Mouse (Mus musculus): Measurements from ENCODE around the gene Gk2. TPM values are rescaled to one million over a fixed set of nuclear protein-coding genes. Genes with fewer than 3 reads are reported as not detected.

Gk2 gene
- polyA plus RNA-seq (2015; fragmentation: Nextera tagmentation; extraction: Ambion mirVana): not detected in 2 replicates

- no peak within 1 kb of the TSS for H3K4me2 ChIP-seq (ENCODE audit: low read depth, low read length)
- 88% methylated on average over 10 of the region's 10 CpGs for WGBS
- H3K36me3 ChIP-seq (ENCODE audit: control insufficient read depth, insufficient read depth): no peaks in the 10 kb centered on the region
- ATAC-seq (replicated peaks; ENCODE audit: extremely low read depth, insufficient read depth, low FRiP score): no peak
- H3K27ac ChIP-seq (ENCODE audit: low read length): no peak within 1 kb of the TSS
- no peaks in the 10 kb centered on the region for H3K27me3 ChIP-seq (ENCODE audit: control insufficient read depth, insufficient read depth, low read length)
- H3K9ac ChIP-seq (ENCODE audit: low read length): no peak within 1 kb of the TSS
- no peaks in the 10 kb centered on the region for H3K4me1 ChIP-seq (ENCODE audit: control insufficient read depth, insufficient read depth, low read length)
- H3K9me3 ChIP-seq (replicated peaks; ENCODE audit: control insufficient read depth, low read length): no peaks in the 10 kb centered on the region
- no peak within 1 kb of the TSS for H3K4me3 ChIP-seq (ENCODE audit: low read length)
Measured at GRCm38 (mm10) chr5:97456816-97457215, at the start of gene Gk2. Gk2 (minus strand) TSS chr5:97457021.

- H3K27me3 ChIP-seq (ENCODE audit: control insufficient read depth, insufficient read depth, low read length): no peaks in the 10 kb centered on the region
- no peak overlapping the region for H3K4me3 ChIP-seq (ENCODE audit: low read length)
- no peaks in the 10 kb centered on the region for H3K36me3 ChIP-seq (ENCODE audit: control insufficient read depth, insufficient read depth)
- H3K4me2 ChIP-seq (ENCODE audit: low read depth, low read length): no peak overlapping the region
- H3K4me1 ChIP-seq (ENCODE audit: control insufficient read depth, insufficient read depth, low read length): no peaks in the 10 kb centered on the region
- no peak overlapping the region for H3K27ac ChIP-seq (ENCODE audit: low read length)
- ATAC-seq (replicated peaks; ENCODE audit: extremely low read depth, insufficient read depth, low FRiP score): no peak
- H3K9ac ChIP-seq (ENCODE audit: low read length): no peak overlapping the region
- H3K9me3 ChIP-seq (replicated peaks; ENCODE audit: control insufficient read depth, low read length): no peaks in the 10 kb centered on the region
Measured at GRCm38 (mm10) chr5:97498041-97498440, 41.2 kb upstream of the Gk2 start.

- no peak for ATAC-seq (replicated peaks; ENCODE audit: extremely low read depth, insufficient read depth, low FRiP score)
- Histone ChIP-seq H3K9ac (ENCODE audit: low read length) (no peak overlapping the region), H3K27me3 (ENCODE audit: control insufficient read depth, insufficient read depth, low read length) (no peaks in the 10 kb centered on the region), H3K9me3 (replicated peaks; ENCODE audit: control insufficient read depth, low read length) (no peaks in the 10 kb centered on the region), H3K4me3 (ENCODE audit: low read length) (no peak overlapping the region), H3K36me3 (ENCODE audit: control insufficient read depth, insufficient read depth) (no peaks in the 10 kb centered on the region), H3K4me1 (ENCODE audit: control insufficient read depth, insufficient read depth, low read length) (no peaks in the 10 kb centered on the region), H3K27ac (ENCODE audit: low read length) (no peak overlapping the region), H3K4me2 (ENCODE audit: low read depth, low read length) (no peak overlapping the region)
- WGBS: 81% methylated on average over 5 of the region's 5 CpGs
Measured at GRCm38 (mm10) chr5:97495488-97496092, 38.8 kb upstream of the Gk2 start.

- Histone ChIP-seq H3K9me3 (replicated peaks; ENCODE audit: control insufficient read depth, low read length) (no peaks in the 10 kb centered on the region), H3K4me1 (ENCODE audit: control insufficient read depth, insufficient read depth, low read length) (no peaks in the 10 kb centered on the region), H3K36me3 (ENCODE audit: control insufficient read depth, insufficient read depth) (no peaks in the 10 kb centered on the region), H3K9ac (ENCODE audit: low read length) (no peak overlapping the region), H3K4me2 (ENCODE audit: low read depth, low read length) (no peak overlapping the region), H3K27me3 (ENCODE audit: control insufficient read depth, insufficient read depth, low read length) (no peaks in the 10 kb centered on the region), H3K4me3 (ENCODE audit: low read length) (no peak overlapping the region), H3K27ac (ENCODE audit: low read length) (no peak overlapping the region)
- no peak for ATAC-seq (replicated peaks; ENCODE audit: extremely low read depth, insufficient read depth, low FRiP score)
- WGBS: 83% methylated on average over 5 of the region's 5 CpGs
Measured at GRCm38 (mm10) chr5:97493421-97493820, 36.6 kb upstream of the Gk2 start.

- ATAC-seq (replicated peaks; ENCODE audit: extremely low read depth, insufficient read depth, low FRiP score): no peak
- Histone ChIP-seq H3K27ac (ENCODE audit: low read length) (no peak overlapping the region), H3K9ac (ENCODE audit: low read length) (no peak overlapping the region), H3K4me2 (ENCODE audit: low read depth, low read length) (no peak overlapping the region), H3K27me3 (ENCODE audit: control insufficient read depth, insufficient read depth, low read length) (no peaks in the 10 kb centered on the region), H3K4me3 (ENCODE audit: low read length) (no peak overlapping the region), H3K4me1 (ENCODE audit: control insufficient read depth, insufficient read depth, low read length) (no peaks in the 10 kb centered on the region), H3K9me3 (replicated peaks; ENCODE audit: control insufficient read depth, low read length) (no peaks in the 10 kb centered on the region; the same call in 1 of the 2 replicates), H3K36me3 (ENCODE audit: control insufficient read depth, insufficient read depth) (no peaks in the 10 kb centered on the region)
- 83% methylated on average over 5 of the region's 5 CpGs for WGBS
Measured at GRCm38 (mm10) chr5:97486141-97486540, 29.3 kb upstream of the Gk2 start.

GRCm38 (mm10) chr5:97479991-97480390, 23.2 kb upstream of the Gk2 start:
- Histone ChIP-seq H3K27ac (ENCODE audit: low read length) (no peak overlapping the region), H3K4me3 (ENCODE audit: low read length) (no peak overlapping the region), H3K27me3 (ENCODE audit: control insufficient read depth, insufficient read depth, low read length) (no peaks in the 10 kb centered on the region), H3K9me3 (replicated peaks; ENCODE audit: control insufficient read depth, low read length) (no peaks in the 10 kb centered on the region; the same call in 1 of the 2 replicates), H3K4me1 (ENCODE audit: control insufficient read depth, insufficient read depth, low read length) (no peaks in the 10 kb centered on the region), H3K9ac (ENCODE audit: low read length) (no peak overlapping the region), H3K4me2 (ENCODE audit: low read depth, low read length) (no peak overlapping the region), H3K36me3 (ENCODE audit: control insufficient read depth, insufficient read depth) (no peaks in the 10 kb centered on the region)
- no peak for ATAC-seq (replicated peaks; ENCODE audit: extremely low read depth, insufficient read depth, low FRiP score)
- whole genome bisulfite sequencing: 60% methylated on average over 1 of the region's 1 CpGs

- 83% methylated on average over 7 of the region's 7 CpGs for WGBS
Measured at GRCm38 (mm10) chr5:97467246-97467645, 10.4 kb upstream of the Gk2 start.

GRCm38 (mm10) chr5:97466430-97467158, 9.8 kb upstream of the Gk2 start:
- no peak overlapping the region for H3K27ac ChIP-seq (ENCODE audit: low read length)
- H3K4me2 ChIP-seq (ENCODE audit: low read depth, low read length): no peak overlapping the region
- no peaks in the 10 kb centered on the region for H3K9me3 ChIP-seq (replicated peaks; ENCODE audit: control insufficient read depth, low read length)
- 80% methylated on average over 10 of the region's 10 CpGs for WGBS
- H3K27me3 ChIP-seq (ENCODE audit: control insufficient read depth, insufficient read depth, low read length): no peaks in the 10 kb centered on the region
- no peak overlapping the region for H3K4me3 ChIP-seq (ENCODE audit: low read length)
- ATAC-seq (replicated peaks; ENCODE audit: extremely low read depth, insufficient read depth, low FRiP score): no peak
- H3K9ac ChIP-seq (ENCODE audit: low read length): no peak overlapping the region
- H3K4me1 ChIP-seq (ENCODE audit: control insufficient read depth, insufficient read depth, low read length): no peaks in the 10 kb centered on the region
- no peaks in the 10 kb centered on the region for H3K36me3 ChIP-seq (ENCODE audit: control insufficient read depth, insufficient read depth)

More at GRCm38 (mm10) chr5:97467246-97467645, 10.4 kb upstream of the Gk2 start:
- no peak overlapping the region for H3K4me3 ChIP-seq (ENCODE audit: low read length)
- no peaks in the 10 kb centered on the region for H3K27me3 ChIP-seq (ENCODE audit: control insufficient read depth, insufficient read depth, low read length)
- no peak for ATAC-seq (replicated peaks; ENCODE audit: extremely low read depth, insufficient read depth, low FRiP score)
- no peaks in the 10 kb centered on the region for H3K4me1 ChIP-seq (ENCODE audit: control insufficient read depth, insufficient read depth, low read length)
- H3K4me2 ChIP-seq (ENCODE audit: low read depth, low read length): no peak overlapping the region
- no peak overlapping the region for H3K9ac ChIP-seq (ENCODE audit: low read length)
- no peak overlapping the region for H3K27ac ChIP-seq (ENCODE audit: low read length)
- H3K9me3 ChIP-seq (replicated peaks; ENCODE audit: control insufficient read depth, low read length): no peaks in the 10 kb centered on the region
- H3K36me3 ChIP-seq (ENCODE audit: control insufficient read depth, insufficient read depth): no peaks in the 10 kb centered on the region

- H3K4me2 ChIP-seq (ENCODE audit: low read depth, low read length): no peak overlapping the region
- ATAC-seq (replicated peaks; ENCODE audit: extremely low read depth, insufficient read depth, low FRiP score): no peak
- H3K9me3 ChIP-seq (replicated peaks; ENCODE audit: control insufficient read depth, low read length): no peaks in the 10 kb centered on the region
- H3K27me3 ChIP-seq (ENCODE audit: control insufficient read depth, insufficient read depth, low read length): no peaks in the 10 kb centered on the region
- H3K36me3 ChIP-seq (ENCODE audit: control insufficient read depth, insufficient read depth): no peaks in the 10 kb centered on the region
- H3K9ac ChIP-seq (ENCODE audit: low read length): no peak overlapping the region
- H3K27ac ChIP-seq (ENCODE audit: low read length): no peak overlapping the region
- no peak overlapping the region for H3K4me3 ChIP-seq (ENCODE audit: low read length)
- H3K4me1 ChIP-seq (ENCODE audit: control insufficient read depth, insufficient read depth, low read length): no peaks in the 10 kb centered on the region
- 78% methylated on average over 3 of the region's 3 CpGs for WGBS
Measured at GRCm38 (mm10) chr5:97465956-97466355, 9.1 kb upstream of the Gk2 start.
